Mouse (Mus musculus): ENCODE results near the gene Mroh2b. TPM values are rescaled to one million over a fixed set of nuclear protein-coding genes. Genes with fewer than 3 reads are reported as not detected.

The Mroh2b gene
- not detected in 2 replicates for polyA plus RNA-seq (2012; rRNA removed)

DNA sequence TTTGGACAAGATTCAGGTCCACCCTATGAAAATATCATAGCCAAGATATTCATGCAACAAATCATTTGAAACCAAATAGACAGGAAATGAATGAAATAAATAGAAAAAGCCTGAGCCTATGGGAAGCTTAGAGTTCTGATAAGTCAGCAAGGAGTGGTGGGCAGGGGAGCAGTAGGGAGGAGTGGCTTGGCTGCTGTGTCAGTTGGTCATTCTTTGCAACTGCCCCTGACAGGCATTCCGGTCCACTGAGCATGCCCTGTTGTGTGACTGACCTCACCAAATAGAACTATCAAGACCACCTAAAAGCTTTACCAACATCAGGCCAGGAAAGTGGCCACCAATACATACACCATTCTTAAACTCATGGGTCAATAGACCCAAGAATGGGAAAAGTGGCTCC lies at the start of gene Mroh2b:
Gene Mroh2b (plus strand): TSS at position 301 of the 400 bp plus-strand sequence.
- DNase-seq (ENCODE audit: low spot score): no peak

DNA sequence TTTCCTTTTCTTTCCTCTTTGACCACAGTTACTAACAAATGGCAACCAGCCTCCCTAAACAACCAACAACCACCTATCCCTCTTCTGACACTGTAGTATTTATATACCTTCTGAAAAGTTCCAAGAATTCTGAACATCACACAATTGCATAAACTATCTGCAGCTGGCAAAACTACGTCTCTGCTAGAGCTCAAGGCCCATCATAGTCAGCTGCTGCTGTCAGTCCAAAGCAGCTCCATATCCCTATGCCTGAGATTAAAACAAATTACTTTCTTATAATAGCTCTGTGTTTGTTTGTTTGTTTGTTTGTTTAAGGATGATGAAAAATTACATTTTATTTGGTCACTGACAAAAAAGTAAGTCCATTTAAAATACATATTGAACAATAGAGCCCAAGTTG lies 48.5 kb upstream of the Mroh2b start:
- DNase-seq (ENCODE audit: low spot score): no peak

DNA sequence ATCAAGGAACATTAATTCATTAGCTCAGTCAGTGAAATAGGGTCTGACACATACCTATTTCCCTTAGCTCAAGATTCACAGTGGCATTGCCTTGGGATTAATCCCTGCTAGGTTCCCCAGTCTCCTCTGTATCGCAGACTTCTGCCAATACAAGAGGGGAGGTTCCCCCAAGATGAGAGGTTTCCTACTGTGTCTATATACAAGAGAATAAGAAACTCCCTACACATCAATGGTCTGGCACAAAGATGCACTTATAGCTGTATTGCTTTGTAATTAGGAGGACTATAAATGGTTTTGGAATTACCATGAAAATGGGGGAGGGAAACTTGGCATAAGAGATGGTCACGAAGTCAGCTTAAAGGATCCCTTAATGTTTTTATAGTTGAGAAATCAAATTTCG lies 3.6 kb upstream of the Mroh2b start:
- no peak for DNase-seq (ENCODE audit: low spot score)

DNA sequence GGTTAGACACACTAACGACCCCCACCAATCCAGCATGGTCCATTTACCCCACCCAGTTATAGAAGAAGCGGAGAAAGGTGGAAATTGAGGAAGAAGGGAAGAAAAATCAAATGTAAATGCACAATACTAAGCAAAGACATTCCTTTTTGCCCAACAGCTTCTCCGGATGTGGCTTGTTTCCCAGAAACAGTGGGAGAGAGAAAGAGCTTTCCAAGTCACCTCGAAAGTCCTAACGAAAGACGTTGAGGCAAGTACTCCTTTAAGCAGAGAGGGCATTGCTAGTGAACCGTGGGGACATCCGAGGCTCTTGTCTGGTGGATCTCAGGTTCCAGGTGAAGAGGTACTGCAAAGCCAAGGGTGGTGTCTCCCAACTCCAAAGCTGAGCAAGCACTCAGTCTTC lies 36.2 kb downstream of the Mroh2b start:
- no peak for DNase-seq (ENCODE audit: low spot score)

DNA sequence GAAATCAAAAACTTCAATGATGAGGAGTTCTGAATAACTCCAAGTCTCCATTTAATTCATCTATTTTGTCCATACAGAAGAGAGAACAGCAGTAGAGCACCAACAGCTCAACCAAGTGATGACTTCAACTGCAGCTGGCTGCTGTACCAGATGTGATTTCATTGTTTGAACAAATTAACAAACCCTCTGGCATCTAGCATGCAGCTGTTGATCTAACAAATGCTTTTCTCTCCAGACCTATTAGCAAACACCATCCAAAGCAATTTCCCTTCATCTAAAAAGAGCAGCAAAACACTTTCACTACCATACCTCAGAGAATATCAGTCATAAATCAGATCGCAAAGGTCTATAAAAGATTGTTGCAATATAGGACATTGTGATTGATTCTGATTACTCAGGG lies 74.8 kb downstream of the Mroh2b start:
- no peak for DNase-seq (ENCODE audit: low spot score)

DNA sequence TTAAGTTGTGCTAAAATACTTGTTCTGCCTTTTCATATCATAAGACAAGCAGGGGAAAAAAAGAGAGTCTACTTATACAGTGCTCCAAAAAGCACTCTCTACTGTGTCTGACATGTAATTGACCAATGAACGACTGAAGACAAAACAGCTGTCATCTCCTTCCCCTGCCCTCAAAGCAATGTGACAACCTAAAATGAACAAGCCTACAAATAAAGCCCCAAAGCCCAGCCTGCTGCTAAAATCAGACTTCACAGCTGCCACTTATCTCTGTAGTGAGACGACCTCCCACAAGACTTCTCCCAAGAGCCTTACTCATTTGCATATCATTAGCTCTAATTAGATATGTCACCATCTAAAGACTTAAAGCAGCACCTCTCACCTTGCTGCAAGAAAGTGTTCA lies 104.4 kb downstream of the Mroh2b start:
- DNase-seq (ENCODE audit: low spot score): no peak

DNA sequence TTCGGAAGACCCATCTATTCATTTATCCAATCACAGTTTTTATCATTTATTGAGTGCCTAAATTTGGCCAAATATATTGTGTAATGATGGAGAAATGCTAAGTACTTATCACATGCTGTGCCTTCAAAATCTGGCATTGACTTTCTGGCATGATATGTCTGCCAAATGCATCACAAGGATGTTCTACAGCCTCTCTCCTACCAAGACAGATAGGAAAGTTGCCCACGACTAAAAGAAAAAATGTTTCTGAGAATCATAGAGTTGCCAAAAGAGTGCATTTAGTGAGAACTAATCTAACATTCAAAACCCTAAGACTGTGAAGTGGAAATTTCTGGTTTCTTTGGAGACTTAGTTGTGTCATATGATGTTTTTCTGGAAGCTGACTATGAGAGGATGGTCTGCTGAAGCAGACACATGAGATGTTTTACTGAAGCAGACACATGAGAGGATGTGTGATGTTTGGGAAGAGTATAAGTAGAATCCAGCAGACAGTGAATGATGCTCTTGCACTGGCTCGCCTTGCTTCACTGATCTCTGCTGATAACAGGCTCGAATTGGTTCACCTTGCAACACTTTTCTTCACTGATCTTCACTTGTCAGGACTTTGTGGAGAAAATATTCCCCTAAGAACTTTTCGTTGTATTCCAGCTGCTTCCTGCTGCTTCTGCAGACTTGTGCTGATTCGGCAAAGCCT lies 105.1 kb downstream of the Mroh2b start:
- no peak for DNase-seq (ENCODE audit: low spot score)

DNA sequence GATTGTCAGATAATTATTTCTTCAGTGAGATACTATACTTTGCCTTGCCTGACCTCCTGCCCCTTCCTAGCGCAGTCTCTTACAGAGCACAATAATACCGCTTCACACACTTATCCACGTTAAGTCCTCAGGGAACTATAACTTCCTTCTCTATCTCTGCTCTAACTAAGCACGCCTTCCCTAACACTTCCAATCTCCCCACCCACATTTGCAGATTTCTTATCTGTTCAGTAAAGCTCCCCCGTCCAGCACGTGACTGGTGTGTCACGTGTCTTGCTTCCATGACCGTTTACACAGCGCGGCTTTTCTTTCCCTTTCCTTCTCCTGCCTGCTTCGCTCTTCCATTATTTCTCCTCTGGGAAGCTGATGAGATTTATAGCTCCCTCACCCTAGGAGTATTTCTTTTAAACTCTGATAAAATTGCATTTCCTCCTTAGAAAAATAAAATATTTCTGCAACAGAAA lies 111.1 kb downstream of the Mroh2b start:
- DNase-seq (ENCODE audit: low spot score): no peak

Other genes starting within 250 kb of the Mroh2b start
- 0.43 and 0.47 TPM in 2 replicates for gene C6, start 171.6 kb upstream of the Mroh2b start, polyA plus RNA-seq (2012; rRNA removed)
- 51.5 and 67.5 TPM in 2 replicates for gene C7, start 165.0 kb downstream of the Mroh2b start, polyA plus RNA-seq (2012; rRNA removed)
- gene Card6, start 209.8 kb downstream of the Mroh2b start, polyA plus RNA-seq (2012; rRNA removed): 2.9 and 4.0 TPM in 2 replicates
- 1,831 and 1,970 TPM in 2 replicates for gene Rpl37, start 217.9 kb downstream of the Mroh2b start, polyA plus RNA-seq (2012; rRNA removed)
- gene Prkaa1, start 245.1 kb downstream of the Mroh2b start, polyA plus RNA-seq (2012; rRNA removed): 19.3 and 20.1 TPM in 2 replicates